10 mouse cellular contexts compared by ENCODE assay signal in the genomic region with DNA sequence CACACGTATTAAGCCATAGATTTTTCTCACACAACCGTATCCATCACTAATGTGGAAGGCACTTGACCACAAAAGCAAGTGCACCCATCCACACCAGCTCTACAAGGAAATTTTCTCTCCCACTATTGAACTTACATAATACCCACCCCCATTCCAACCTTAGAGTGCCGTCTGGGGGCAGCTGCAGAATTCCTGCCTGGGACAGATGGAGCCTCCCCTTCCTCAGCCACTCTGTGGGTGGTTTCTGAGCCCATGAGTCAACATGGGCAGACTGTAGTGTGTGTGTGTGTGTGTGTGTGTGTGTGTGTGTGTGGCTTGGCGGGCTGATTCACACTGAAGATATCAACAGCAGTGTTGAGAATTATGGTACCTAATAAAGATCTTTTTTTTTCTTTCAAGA.
DNase-seq lines count a peak whose midpoint lies in the region; ATAC-seq lines count a peak whose summit lies in the region.
"Had no signal": no experiment of that assay in that cellular context is flagged by ENCODE, and none has a peak within 500 bp of the region (broad histone marks: within the 10 kb centered on the region; RNA-seq: fewer than 3 reads in every experiment).

No protein-coding gene starts in this region.

- H3K4me2 ChIP-seq in hindbrain, embryonic 11.5 days (replicated peaks; ENCODE audit: low read depth, low read length) = peak overlapping the region; percentile 85

- H3K27me3 ChIP-seq in hindbrain, embryonic 11.5 days (ENCODE audit: control insufficient read depth, insufficient read depth, low read length) = peaks cover 18% of the 10 kb centered on the region; the same call in 1 of the 2 replicates

- 25% methylated on average over 4 of the region's 4 CpGs for WGBS in hindbrain, embryonic 11.5 days

- peak; percentile 13 for ATAC-seq in hindbrain, embryonic 11.5 days (ENCODE audit: low FRiP score)
- ATAC-seq in erythroid progenitor cell, adult 5-6 weeks (replicated peaks; ENCODE audit: low FRiP score, poor library complexity, severe bottlenecking) = no peak

- H3K9me3 ChIP-seq in hindbrain, embryonic 11.5 days (ENCODE audit: control insufficient read depth, low read length) = no peaks in the 10 kb centered on the region

- peak; percentile 71 to 83 for DNase-seq in left cerebral cortex, adult 18-20 months (ENCODE audit: low spot score in 2 of 2)
- no peak for DNase-seq in left cerebral cortex, adult 11 months (ENCODE audit: low spot score)
- DNase-seq in hindbrain, embryonic 11.5 days (ENCODE audit: low spot score) = peak; percentile 63
- DNase-seq in mesoderm, embryonic 11.5 days (ENCODE audit: low read depth, low spot score) = peak; percentile 61
- DNase-seq in telencephalon, adult 2 months (ENCODE audit: low read depth, low spot score) = peak; percentile 91
- DNase-seq in thymus, postnatal 10 days (ENCODE audit: low spot score in 2 of 2) = no peak
- no peak for DNase-seq in urinary bladder, postnatal 14 days (ENCODE audit: low spot score)
- DNase-seq: kidney, postnatal 10 days had no signal

- H3K4me3 ChIP-seq in hindbrain, embryonic 11.5 days (ENCODE audit: low read depth, low read length) = no peak overlapping the region; the same call in 1 of the 2 replicates

- peaks cover 4% of the 10 kb centered on the region for H3K4me1 ChIP-seq in hindbrain, embryonic 11.5 days (replicated peaks; ENCODE audit: control insufficient read depth, insufficient read depth, low read length)

- peak overlapping the region; percentile 49; the same call in 1 of the 2 replicates for H3K9ac ChIP-seq in hindbrain, embryonic 11.5 days (ENCODE audit: low read depth, low read length)

- peak overlapping the region; percentile 99 for H3K27ac ChIP-seq in hindbrain, embryonic 11.5 days (ENCODE audit: low read depth, low read length)
- H3K27ac ChIP-seq: macrophage had no signal

- H3K36me3 ChIP-seq in hindbrain, embryonic 11.5 days (ENCODE audit: control insufficient read depth, insufficient read depth, low read length) = no peaks in the 10 kb centered on the region

Comparison
In these comparisons a context has a peak if more than half of its experiments do, and no peak if none do; other contexts are left out.
1. DNase-seq: peak in left cerebral cortex, adult 18-20 months (2 of 2), hindbrain, embryonic 11.5 days (single experiment), mesoderm, embryonic 11.5 days (single experiment) and telencephalon, adult 2 months (single experiment); none in left cerebral cortex, adult 11 months (single experiment), thymus, postnatal 10 days (0 of 2) and urinary bladder, postnatal 14 days (single experiment).